Mouse (Mus musculus) embryonic facial prominence, embryonic 10.5 days (tissue): ENCODE data around the gene Car15. TPM values are rescaled to one million over a fixed set of nuclear protein-coding genes. Genes with fewer than 3 reads are reported as not detected.

ENCODE experiments used
- DNase-seq: peaks from one replicate; pipeline ENCODE4 v3.0.0-alpha.2; 2017; ENCODE audit warnings: low spot score
- H3K27ac ChIP-seq: fragments of 300-500 bp; sonication (generic); replicated peaks from 2 replicates; pipeline ENCODE4 v1.5.1; 2016; ENCODE audit warnings: mild to moderate bottlenecking
- H3K27me3 ChIP-seq: fragments of 300-500 bp; sonication (generic); replicated peaks from 2 replicates; pipeline ENCODE4 v1.6.1; 2016; ENCODE audit warnings: low read depth, mild to moderate bottlenecking; ENCODE audit not compliant: poor library complexity, severe bottlenecking
- H3K36me3 ChIP-seq: fragments of 300-500 bp; sonication (generic); replicated peaks from 2 replicates; pipeline ENCODE4 v1.6.1; 2016; ENCODE audit warnings: mild to moderate bottlenecking, moderate library complexity
- H3K4me1 ChIP-seq: fragments of 300-500 bp; sonication (generic); 2 replicates; pipeline ENCODE4 v1.6.1; 2016
- H3K4me3 ChIP-seq: fragments of 300-500 bp; sonication (generic); 2 replicates; pipeline ENCODE4 v1.5.1; 2016; ENCODE audit warnings: mild to moderate bottlenecking, moderate library complexity
- H3K9me3 ChIP-seq: fragments of 300-500 bp; sonication (generic); 2 replicates; pipeline ENCODE4 v1.6.1; 2016; ENCODE audit warnings: mild to moderate bottlenecking
- WGBS: fragments of 180-500 bp; shearing (Covaris S2); methylation state at CpG from one replicate; pipeline ENCODE4 v1.1.7; 2016; 5-methylcytosine and 5-hydroxymethylcytosine counted together
- polyA plus RNA-seq: library from polyadenylated mRNA; unstranded; fragments of >200 nt; fragmentation: Nextera tagmentation; extraction: Ambion mirVana; gene quantifications from 2 replicates; pipeline ENCODE4 v1.2.1, GENCODE M21; 2016

Gene Car15
- 2.5 and 4.1 TPM in 2 replicates for polyA plus RNA-seq

- Histone ChIP-seq H3K4me1 (peaks cover 14% of the 10 kb centered on the region), H3K4me3 (no peak within 1 kb of the TSS), H3K27ac (no peak within 1 kb of the TSS), H3K9me3 (no peaks in the 10 kb centered on the region), H3K36me3 (peaks cover 42% of the 10 kb centered on the region), H3K27me3 (peaks cover 52% of the 10 kb centered on the region)
- no peak for DNase-seq
- WGBS, result 80% methylated on average over 6 of the region's 6 CpGs
These were observed at the start of gene Car15 for GRCm38 (mm10) chr16:17838051-17838450. Car15 (minus strand) TSS chr16:17838364.

- Histone ChIP-seq H3K27me3 (no peaks in the 10 kb centered on the region), H3K27ac (no peak overlapping the region), H3K36me3 (peaks cover 67% of the 10 kb centered on the region), H3K4me1 (peaks cover 6% of the 10 kb centered on the region), H3K4me3 (no peak overlapping the region), H3K9me3 (no peaks in the 10 kb centered on the region)
- WGBS, result 88% methylated on average over 6 of the region's 6 CpGs
- no peak for DNase-seq
These were observed 46.0 kb upstream of the Car15 start for GRCm38 (mm10) chr16:17884116-17884515.

GRCm38 (mm10) chr16:17882196-17882595 lies 44.0 kb upstream of the Car15 start:
- H3K27ac ChIP-seq, result no peak overlapping the region
- H3K4me3 ChIP-seq, result no peak overlapping the region
- peaks cover 6% of the 10 kb centered on the region for H3K4me1 ChIP-seq
- no peaks in the 10 kb centered on the region for H3K27me3 ChIP-seq
- no peak for DNase-seq
- peaks cover 86% of the 10 kb centered on the region for H3K36me3 ChIP-seq
- H3K9me3 ChIP-seq, result no peaks in the 10 kb centered on the region

GRCm38 (mm10) chr16:17879571-17879970 lies 41.4 kb upstream of the Car15 start:
- H3K4me1 ChIP-seq, result peaks cover 6% of the 10 kb centered on the region
- no peak for DNase-seq
- no peak overlapping the region for H3K27ac ChIP-seq
- H3K36me3 ChIP-seq, result peaks cover 80% of the 10 kb centered on the region
- H3K9me3 ChIP-seq, result no peaks in the 10 kb centered on the region
- H3K4me3 ChIP-seq, result no peak overlapping the region
- no peaks in the 10 kb centered on the region for H3K27me3 ChIP-seq
- WGBS, result 94% methylated on average over 4 of the region's 4 CpGs

GRCm38 (mm10) chr16:17876096-17876495 lies 37.9 kb upstream of the Car15 start:
- H3K4me1 ChIP-seq, result 0 out of 2 replicates have a peak, but pooled peaks cover 5% of the 10 kb centered on the region
- H3K36me3 ChIP-seq, result peaks cover 71% of the 10 kb centered on the region
- no peaks in the 10 kb centered on the region for H3K9me3 ChIP-seq
- H3K4me3 ChIP-seq, result no peak overlapping the region
- DNase-seq, result no peak
- H3K27me3 ChIP-seq, result no peaks in the 10 kb centered on the region
- 92% methylated on average over 1 of the region's 1 CpGs for WGBS
- H3K27ac ChIP-seq, result no peak overlapping the region

- Histone ChIP-seq H3K36me3 (peaks cover 77% of the 10 kb centered on the region), H3K4me3 (no peak overlapping the region), H3K9me3 (no peaks in the 10 kb centered on the region), H3K4me1 (0 out of 2 replicates have a peak, but pooled peaks cover 5% of the 10 kb centered on the region), H3K27ac (no peak overlapping the region), H3K27me3 (no peaks in the 10 kb centered on the region)
- WGBS, result 85% methylated on average over 4 of the region's 4 CpGs
- DNase-seq, result no peak
These were observed 37.0 kb upstream of the Car15 start for GRCm38 (mm10) chr16:17875174-17875573.

GRCm38 (mm10) chr16:17872995-17873394 lies 34.8 kb upstream of the Car15 start:
- no peak overlapping the region for H3K27ac ChIP-seq
- 64% methylated on average over 4 of the region's 4 CpGs for WGBS
- H3K9me3 ChIP-seq, result no peaks in the 10 kb centered on the region
- 0 out of 2 replicates have a peak, but pooled peaks cover 5% of the 10 kb centered on the region for H3K4me1 ChIP-seq
- peaks cover 77% of the 10 kb centered on the region for H3K36me3 ChIP-seq
- DNase-seq, result no peak
- H3K4me3 ChIP-seq, result no peak overlapping the region
- no peaks in the 10 kb centered on the region for H3K27me3 ChIP-seq

- DNase-seq, result no peak
- 90% methylated on average over 5 of the region's 5 CpGs for WGBS
- no peak overlapping the region for H3K4me3 ChIP-seq
- peaks cover 73% of the 10 kb centered on the region for H3K36me3 ChIP-seq
- no peaks in the 10 kb centered on the region for H3K27me3 ChIP-seq
- H3K4me1 ChIP-seq, result 0 out of 2 replicates have a peak, but pooled peaks cover 5% of the 10 kb centered on the region
- H3K27ac ChIP-seq, result no peak overlapping the region
- H3K9me3 ChIP-seq, result no peaks in the 10 kb centered on the region
These were observed 33.1 kb upstream of the Car15 start for GRCm38 (mm10) chr16:17871248-17871647.

GRCm38 (mm10) chr16:17865770-17866169 lies 27.6 kb upstream of the Car15 start:
- no peak overlapping the region for H3K4me3 ChIP-seq
- DNase-seq, result no peak
- no peaks in the 10 kb centered on the region for H3K4me1 ChIP-seq
- peaks cover 83% of the 10 kb centered on the region for H3K36me3 ChIP-seq
- H3K9me3 ChIP-seq, result no peaks in the 10 kb centered on the region
- no peak overlapping the region for H3K27ac ChIP-seq
- H3K27me3 ChIP-seq, result no peaks in the 10 kb centered on the region
- 77% methylated on average over 6 of the region's 6 CpGs for WGBS

GRCm38 (mm10) chr16:17865293-17865692 lies 27.1 kb upstream of the Car15 start:
- Histone ChIP-seq H3K9me3 (no peaks in the 10 kb centered on the region), H3K27me3 (no peaks in the 10 kb centered on the region), H3K36me3 (peaks cover 83% of the 10 kb centered on the region), H3K4me3 (no peak overlapping the region), H3K27ac (no peak overlapping the region), H3K4me1 (no peaks in the 10 kb centered on the region)
- DNase-seq, result no peak
- 89% methylated on average over 2 of the region's 2 CpGs for WGBS

GRCm38 (mm10) chr16:17858592-17858991 lies 20.4 kb upstream of the Car15 start:
- H3K27ac ChIP-seq, result no peak overlapping the region
- no peaks in the 10 kb centered on the region for H3K4me1 ChIP-seq
- H3K36me3 ChIP-seq, result peaks cover 91% of the 10 kb centered on the region
- H3K9me3 ChIP-seq, result no peaks in the 10 kb centered on the region
- H3K27me3 ChIP-seq, result no peaks in the 10 kb centered on the region
- DNase-seq, result peak; percentile 40
- H3K4me3 ChIP-seq, result no peak overlapping the region

- Histone ChIP-seq H3K36me3 (peaks cover 96% of the 10 kb centered on the region), H3K27ac (no peak overlapping the region), H3K27me3 (no peaks in the 10 kb centered on the region), H3K4me1 (no peaks in the 10 kb centered on the region), H3K4me3 (no peak overlapping the region), H3K9me3 (no peaks in the 10 kb centered on the region)
- WGBS, result 92% methylated on average over 7 of the region's 7 CpGs
- no peak for DNase-seq
These were observed 19.0 kb upstream of the Car15 start for GRCm38 (mm10) chr16:17857157-17857556.

- Histone ChIP-seq H3K4me3 (no peak overlapping the region), H3K36me3 (peaks cover 97% of the 10 kb centered on the region), H3K27ac (no peak overlapping the region), H3K9me3 (no peaks in the 10 kb centered on the region), H3K4me1 (no peaks in the 10 kb centered on the region), H3K27me3 (no peaks in the 10 kb centered on the region)
- no peak for DNase-seq
- 90% methylated on average over 2 of the region's 2 CpGs for WGBS
These were observed 15.1 kb upstream of the Car15 start for GRCm38 (mm10) chr16:17853263-17853662.

- 96% methylated on average over 1 of the region's 1 CpGs for WGBS
- Histone ChIP-seq H3K27ac (no peak overlapping the region), H3K36me3 (peaks cover 97% of the 10 kb centered on the region), H3K4me3 (no peak overlapping the region), H3K27me3 (no peaks in the 10 kb centered on the region), H3K9me3 (no peaks in the 10 kb centered on the region), H3K4me1 (no peaks in the 10 kb centered on the region)
- no peak for DNase-seq
These were observed 13.7 kb upstream of the Car15 start for GRCm38 (mm10) chr16:17851860-17852259.
